Mouse (Mus musculus): ENCODE measurements around the gene Meis1. TPM values are rescaled to one million over a fixed set of nuclear protein-coding genes. Genes with fewer than 3 reads are reported as not detected.

The Meis1 gene
- total RNA-seq, 2 experiments from 2014 or later: 30.1 to 33.9 TPM

DNA sequence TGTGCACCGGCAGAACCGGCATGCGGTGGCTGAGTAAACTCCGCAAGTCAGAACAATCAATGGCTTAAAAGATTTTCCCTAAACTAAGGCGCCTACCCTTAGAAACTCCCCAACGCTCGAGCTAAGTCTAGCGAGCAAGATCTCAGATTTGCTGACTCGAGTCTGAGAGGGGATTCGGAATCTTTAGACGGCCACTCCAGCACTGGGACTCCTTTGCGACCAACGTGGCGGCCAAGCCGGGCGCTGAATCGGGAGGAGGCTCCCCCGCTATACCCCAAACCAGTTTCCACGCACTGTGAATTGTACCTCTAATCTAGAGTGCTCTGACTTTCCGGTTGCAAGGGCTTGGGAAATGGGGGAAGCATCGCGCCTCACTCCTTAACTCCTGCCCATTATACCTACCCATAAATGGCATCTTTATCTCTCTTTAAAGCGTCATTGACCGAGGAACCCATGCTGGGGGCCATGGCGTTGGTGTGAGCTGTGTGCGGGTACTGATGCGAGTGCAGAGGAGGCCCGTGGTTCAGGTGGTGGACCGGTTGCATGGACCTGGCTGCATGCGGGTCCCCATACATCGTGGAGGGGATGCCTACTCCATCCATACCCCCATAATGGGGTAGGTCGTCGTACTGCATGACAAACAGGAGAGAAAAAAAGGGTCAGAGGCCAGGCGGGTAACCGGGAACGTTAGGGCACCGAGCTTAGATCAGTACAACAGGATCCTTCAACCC, 2.9 kb downstream of the Meis1 start:
- peak; percentile 29 to 43 for DNase-seq
- intact Hi-C loops (cut with DNase I): loop anchor here (5.0 kb wide), 2 partner anchors 69 to 1329 kb away; no protein-coding TSS in a partner anchor

DNA sequence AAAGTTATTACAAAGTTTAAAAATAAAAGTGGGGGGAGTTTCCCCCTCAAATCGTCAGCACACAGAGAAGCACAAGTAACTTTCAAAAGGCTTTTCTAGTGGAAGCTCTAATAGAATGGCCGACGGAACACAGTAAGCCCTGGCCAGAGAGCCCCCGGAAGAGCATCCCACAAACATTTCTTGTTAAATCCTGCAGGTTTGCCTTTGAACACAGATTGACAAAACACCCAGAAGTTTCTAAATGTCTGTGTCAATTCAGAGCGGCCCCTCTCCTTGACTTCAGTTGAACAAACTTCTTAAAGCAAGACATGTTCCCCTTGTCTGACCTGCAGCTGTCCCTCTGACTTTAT, 3.4 kb downstream of the Meis1 start:
- no peak for DNase-seq
- intact Hi-C loops (cut with DNase I): loop anchor here (5.0 kb wide), 2 partner anchors 68 to 1328 kb away; no protein-coding TSS in a partner anchor

DNA sequence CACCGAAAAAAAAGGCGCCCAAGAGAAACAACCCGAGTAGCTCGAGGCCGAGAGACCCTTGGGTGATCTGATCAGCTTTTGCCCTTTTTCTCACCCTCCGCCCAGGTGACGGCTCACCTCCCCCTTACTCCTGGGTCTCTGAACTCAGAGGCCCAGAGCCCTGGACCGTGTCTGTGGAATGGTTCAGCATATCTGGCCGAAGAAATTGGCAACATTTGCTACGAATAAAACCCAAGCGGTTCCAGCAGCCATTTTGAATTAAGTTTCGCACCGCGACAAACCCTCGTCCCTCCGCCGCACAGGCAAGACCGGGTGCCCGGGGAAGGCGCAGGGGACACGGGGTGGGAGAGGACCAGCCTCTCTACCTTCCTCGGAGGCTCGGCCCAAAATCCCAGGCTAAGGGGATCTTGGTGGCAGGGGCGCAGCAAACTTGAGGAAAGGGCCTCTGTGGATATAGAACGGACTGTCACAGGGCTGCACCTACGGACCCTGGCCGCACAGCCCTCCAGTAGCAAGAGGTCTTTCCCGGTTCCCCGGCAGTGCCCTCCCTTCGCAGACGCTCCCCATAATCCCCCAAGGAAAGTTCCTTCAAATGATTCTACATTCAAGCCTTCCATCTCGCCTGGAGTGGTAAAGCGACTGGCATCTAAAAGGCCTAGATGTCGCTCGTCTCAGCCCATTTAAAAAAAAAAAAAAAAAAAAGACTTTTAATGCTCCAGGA, 4.2 kb downstream of the Meis1 start:
- intact Hi-C loops (cut with DNase I): loop anchor here (5.0 kb wide), 4 partner anchors 57 to 1327 kb away; no protein-coding TSS in a partner anchor
- peak; percentile 49 to 53 for DNase-seq

DNA sequence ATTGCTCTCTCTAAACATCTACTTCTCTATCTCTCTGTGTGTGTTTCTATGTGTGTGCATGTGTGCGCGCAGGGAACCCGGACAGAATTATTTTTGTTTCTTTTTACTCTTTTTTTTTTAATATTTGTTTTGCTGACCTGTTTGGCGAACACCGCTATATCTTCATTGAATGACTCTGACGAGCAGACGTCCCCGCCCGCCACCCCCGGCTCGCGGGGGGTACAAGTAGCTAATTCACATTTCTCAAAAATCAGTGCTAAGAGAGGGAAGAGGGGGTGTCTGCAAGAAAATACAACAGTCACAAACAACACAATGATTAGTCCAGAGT, 4.7 kb downstream of the Meis1 start:
- DNase-seq: peak; percentile 22 to 44
- intact Hi-C loops (cut with DNase I): loop anchor here (5.0 kb wide), 2 partner anchors 57 to 1002 kb away; no protein-coding TSS in a partner anchor

DNA sequence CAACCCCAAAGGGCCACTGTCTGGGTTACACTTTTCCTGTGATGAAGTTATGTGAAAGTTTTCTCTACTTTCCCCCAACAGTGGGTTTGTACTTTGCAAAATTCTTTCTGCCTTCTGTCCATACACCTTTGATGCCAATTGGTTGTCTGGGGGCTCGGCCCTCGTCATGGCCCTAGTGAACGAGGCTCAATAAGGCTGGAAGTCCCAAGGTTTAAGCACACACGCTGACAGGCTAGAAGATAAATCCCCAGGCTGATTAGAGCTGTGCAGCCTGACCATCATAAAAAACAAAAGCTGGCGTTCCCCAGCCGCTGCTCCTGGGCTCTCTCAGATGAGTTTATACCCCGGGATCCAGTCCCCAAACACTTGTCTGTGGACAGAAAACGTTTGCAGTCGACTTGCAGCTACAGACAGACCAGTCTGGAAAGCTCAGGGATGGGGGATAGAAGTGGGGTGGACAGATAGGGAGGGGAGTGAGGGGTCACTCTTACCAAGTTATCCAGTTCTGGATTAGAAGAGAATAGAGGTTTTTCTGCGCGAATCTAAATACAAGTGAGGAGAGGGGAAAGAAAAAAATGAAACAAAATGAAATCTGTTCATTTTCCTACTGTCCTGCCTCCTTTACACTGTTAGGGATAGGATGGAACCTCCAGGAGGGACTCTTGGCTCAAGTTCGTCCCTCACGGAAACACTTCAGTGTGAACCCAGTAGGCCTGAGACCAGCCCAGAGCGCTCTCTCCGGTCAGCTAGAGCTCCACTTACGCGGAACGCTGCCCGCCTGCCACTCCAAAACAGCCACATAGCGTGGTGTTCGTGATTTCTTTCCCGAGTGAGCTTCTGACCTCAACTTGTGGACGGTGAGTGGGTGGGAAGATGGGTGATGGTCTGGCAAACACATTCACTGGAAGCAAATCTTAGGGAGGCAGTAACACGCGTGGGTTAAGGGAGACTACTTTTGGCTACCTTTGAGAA, 5.4 kb downstream of the Meis1 start:
- intact Hi-C loops (cut with DNase I): loop anchor here (5.0 kb wide), 2 partner anchors 56 to 1001 kb away; no protein-coding TSS in a partner anchor
- DNase-seq: peak; percentile 53 to 60

DNA sequence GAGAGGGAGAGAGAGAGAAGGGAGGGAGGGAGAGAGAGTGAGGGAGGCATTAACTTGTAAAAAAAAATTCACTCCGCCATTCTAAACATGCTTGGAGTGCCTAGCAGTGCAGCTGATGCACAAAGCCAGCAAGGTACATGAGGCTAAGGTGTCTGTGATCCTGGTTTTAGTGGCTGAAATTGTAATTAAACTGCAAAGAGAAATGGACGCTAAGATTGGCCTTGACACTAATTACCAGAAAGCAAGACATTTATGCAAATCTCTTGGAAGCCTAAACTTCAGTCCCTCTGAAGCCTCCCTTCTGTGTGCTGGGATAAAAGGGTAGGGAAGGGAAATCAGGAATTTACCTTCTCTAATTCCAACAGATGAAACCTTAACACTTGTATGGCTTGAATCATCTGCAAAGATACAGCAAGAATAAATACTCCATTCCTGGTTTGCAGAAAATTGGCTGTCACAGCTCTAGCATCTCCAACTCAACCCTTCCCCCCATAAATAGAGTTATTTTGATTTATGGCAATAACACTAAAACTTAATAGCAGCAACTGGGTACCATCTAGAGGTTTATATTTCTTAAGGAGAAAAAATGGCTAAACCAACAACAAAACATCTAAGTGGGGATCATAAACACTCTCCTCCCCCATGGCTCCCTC, 6.2 kb downstream of the Meis1 start:
- intact Hi-C loops (cut with DNase I): loop anchor here (5.0 kb wide), 2 partner anchors 55 to 1000 kb away; no protein-coding TSS in a partner anchor
- DNase-seq: no peak

DNA sequence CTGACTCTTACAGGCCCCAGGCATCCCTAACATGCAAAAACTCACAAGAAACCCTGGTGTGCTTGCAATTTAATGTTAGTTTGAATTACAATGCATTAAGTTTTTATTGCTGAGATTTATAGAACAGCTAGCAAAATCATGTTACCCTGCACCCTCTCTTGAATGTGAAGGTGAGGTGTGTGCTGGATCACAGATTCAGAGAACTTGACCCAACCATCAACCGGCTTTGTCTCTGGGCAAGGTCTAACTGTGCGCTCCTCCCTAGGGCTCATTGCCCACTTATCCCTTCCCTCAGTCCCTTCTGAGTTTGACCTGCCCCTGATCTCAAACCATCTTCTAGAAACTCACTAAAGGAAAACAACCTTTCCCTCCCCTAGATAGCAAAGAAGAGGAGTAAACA, 6.8 kb downstream of the Meis1 start:
- intact Hi-C loops (cut with DNase I): loop anchor here (5.0 kb wide), 2 partner anchors 55 to 1000 kb away; no protein-coding TSS in a partner anchor
- no peak for DNase-seq

DNA sequence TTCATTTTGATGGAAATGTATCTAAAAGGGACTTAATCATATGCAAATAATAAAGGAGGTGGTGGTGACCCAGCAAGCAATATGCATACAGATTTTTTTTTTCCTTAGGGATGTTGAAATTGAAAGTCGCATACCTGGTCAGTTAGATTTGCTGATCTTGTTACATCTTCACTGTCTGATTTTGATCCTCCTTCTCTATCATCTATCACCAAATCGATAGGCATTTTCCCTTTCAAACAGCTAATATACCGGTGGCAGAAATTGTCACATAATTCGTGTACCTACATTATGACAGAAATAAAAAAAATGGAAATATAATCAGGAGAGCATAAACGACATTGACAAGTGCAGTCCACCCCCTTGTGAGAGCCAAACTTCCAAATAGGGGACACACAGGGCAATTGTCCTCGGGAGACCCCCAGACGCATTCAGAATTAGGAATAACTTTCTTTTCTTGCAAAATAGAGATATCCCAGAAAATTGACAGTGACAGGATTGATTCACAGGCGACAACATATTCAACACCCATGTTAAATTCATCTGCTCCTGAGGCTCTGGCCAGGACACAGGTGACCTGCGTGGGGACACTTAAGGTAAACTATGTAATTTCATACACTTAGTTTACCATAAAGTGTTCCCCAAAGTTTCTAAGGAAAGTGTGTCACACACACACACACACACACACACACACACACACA, 7.5 kb downstream of the Meis1 start:
- no peak for DNase-seq
- intact Hi-C loops (cut with DNase I): loop anchor here (5.0 kb wide), 2 partner anchors 54 to 999 kb away; no protein-coding TSS in a partner anchor

DNA sequence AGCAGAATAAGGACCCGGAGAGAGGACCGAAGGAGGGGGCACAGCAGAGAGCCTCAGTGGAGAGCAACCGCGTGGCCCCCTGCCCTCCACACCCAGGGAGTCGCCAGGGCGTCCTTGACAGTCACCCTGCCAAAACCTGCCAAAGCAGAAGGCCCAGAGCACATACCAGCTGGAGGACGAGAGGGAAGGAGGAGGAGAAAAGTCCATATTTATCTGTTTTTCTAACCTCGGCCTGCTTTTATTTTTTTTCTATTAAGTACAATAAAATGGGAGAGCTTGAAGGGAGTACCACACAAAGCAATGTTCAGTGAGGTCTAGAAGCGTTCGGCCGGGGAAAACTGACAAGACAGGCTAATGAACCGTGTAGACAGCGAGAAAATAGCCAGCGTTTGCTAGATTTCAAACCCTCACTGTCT, 8.4 kb downstream of the Meis1 start:
- intact Hi-C loops (cut with DNase I): loop anchor here (5.0 kb wide), 2 partner anchors 53 to 998 kb away; no protein-coding TSS in a partner anchor

DNA sequence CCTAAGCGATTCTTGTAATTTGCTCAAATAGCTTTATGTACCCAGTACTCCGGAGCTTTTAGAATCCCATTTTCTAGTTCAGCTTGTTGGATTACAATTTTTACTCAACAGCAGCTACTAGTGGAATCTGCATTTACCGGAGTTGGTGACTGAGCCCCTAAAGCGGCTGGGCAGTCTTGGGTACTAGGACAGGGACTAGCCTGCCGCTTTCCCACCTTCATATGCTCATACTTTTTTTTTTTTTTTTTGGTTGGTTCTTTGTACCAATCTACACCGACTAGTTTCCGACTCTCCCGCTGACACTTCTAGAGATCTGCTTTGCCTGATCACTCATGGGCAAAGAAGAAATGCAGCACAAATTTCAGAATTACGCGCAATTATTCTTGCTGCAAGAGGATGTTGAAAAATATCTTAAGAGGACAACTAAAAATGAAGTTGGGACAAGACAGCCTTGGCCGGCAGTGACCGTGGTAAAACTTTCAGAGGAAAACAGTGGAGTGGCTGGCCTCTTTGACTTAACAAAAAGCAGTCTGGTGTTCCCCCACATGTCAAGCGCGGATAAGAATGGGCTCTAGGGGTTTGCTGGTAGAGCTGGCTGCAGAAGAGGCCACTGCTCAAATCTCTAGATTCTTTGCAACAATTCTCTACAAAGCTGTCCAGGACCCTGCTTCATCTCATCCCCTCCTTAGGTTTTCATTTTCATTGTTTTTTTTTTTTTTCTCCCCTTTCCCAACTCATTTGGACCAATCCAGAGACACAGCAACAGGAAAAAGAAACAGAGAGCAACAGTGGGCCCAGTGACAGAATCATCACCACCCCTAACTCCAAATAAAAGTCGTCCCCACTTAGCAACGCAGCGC, 9.0 kb downstream of the Meis1 start:
- intact Hi-C loops (cut with DNase I): loop anchor here (5.0 kb wide), 2 partner anchors 52 to 997 kb away; no protein-coding TSS in a partner anchor
- DNase-seq: peak in 1 of 2 experiments; percentile 39

More for the DNA sequence above, 8.4 kb downstream of the Meis1 start:
- DNase-seq: peak; percentile 46 to 50

DNA sequence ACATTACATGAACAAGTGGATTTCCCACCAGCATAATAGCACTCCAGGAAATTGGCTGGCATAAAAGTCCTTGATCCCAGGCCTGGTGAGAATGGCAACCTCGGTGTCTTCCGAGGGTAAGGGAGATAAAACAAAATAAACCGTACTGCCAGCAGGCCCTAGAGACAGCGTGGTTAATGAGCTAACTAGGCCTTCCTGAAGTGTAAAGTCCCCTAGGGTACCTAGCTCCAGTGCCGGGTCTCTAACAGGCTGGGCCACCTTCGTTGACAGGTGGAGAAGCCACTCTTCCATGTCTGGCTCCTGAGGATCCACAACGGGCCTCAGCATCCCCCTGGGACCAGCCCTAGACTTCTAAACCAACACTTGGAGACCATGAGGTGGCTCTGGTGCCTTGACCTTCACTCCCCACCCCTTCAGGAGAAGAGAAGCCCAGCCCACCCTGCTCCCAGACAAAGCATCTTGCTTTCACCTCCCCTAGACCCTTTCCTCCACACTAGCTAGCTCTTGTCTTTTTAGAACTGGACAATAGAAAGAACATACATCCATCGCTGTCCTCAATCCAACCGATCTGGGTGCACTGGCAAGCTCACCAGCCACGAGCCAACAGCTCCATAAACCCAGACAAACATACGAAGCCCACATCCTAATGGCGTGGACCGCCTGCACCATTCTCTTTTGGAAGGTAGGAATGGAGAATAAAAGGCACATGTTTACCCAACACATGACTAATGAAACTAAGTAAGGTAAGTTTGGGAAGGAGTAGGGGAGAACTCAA, 10.0 kb downstream of the Meis1 start:
- DNase-seq: no peak
- intact Hi-C loops (cut with DNase I): no loop called here

DNA sequence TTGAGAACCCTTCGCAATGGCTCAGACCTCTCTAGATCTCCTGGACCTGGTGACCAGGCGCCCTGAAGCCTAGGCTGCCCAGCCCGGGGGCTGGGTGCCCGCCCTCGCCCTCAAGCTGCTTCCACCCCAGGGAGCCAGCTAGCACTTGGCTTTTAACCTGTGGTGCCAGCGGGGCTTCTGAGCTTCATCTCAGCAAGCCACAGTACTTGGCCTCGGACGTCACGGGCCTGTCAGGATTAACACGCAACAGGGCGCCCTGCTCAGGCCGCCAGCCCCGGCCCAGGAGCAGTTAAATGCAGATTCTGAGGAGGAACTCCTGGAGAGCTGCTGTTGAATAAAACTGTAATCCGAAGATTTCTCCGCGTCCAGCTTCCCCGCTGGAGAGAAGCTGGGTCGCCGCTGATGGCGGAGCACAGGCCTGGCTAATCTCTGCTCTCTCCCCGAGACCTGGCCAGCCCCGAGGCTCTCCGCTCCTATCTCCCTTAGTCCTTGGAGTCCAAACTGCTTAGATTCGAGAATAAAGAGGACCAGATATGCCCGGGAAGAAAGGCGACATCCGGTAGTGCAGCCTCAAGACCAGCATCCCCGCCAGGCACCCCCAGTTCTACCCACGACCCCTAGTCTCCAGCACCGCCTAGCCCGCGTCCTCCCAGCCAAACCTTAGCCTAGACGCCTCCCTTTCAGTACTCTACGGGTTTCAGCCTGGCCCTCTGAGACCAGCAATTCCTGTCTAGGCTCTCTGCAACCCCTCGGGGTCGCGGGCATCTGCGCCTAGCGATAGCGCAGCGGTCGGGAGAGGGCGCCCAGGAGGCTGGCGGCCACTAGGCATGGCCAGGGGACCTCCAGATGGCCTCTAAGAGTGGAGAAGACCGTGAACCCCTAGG, 11.0 kb downstream of the Meis1 start:
- intact Hi-C loops (cut with DNase I): no loop called here
- peak; percentile 48 to 66 for DNase-seq

DNA sequence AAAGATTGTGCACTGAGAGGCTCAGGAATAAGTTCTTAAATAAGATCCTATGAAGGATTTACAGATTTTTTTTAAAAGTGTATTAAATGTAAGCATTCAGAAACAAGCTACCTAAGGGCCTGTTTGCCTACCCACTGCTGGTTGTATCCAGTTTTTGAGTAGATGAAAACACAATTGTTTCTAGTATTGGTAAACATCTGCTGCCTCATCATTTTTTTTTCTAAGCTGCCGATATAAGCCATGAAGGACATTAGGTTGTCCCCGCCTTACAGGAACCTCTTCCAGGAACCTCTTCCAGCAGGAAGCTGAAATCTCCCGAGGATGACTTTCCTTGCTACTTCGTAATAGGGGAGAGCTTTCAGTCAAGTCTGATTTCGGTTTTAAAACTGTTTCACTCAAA, 11.7 kb downstream of the Meis1 start:
- intact Hi-C loops (cut with DNase I): no loop called here

DNA sequence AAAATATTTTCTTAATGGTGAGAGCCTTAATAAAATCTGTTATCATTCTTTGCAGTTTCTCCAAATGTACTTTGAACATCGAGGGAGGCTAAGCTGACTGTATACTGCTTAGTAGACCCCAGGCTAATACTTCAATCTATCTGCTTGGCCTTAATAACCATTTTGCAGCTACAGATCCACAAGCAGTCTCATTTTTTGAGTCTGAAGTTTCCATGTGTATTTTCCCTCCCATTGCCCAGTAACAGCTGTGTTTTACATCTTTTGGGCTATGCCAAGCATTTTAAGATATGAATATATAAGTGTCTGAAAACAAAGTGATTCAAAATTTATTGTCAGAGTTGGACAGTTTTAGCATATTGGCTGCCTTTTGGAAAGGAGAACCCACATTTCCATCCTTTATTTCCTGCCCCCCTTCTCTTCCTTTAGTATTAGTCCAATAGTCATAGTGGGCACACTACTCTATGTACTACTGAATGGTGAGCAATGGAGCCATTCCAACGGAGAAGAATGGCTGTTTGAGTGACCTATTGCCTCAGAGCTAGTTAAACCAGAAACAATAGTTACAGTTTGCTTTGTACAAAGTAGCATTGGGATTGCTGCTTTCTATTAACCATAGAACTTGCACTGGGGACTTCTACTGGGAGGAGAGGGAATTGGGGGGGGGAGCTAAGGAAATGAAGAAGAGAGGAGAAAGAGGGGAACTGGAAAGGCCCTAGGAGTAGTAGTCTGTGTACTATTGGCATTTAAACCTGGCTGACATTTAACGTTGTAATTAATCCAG, 12.7 kb downstream of the Meis1 start:
- intact Hi-C loops (cut with DNase I): no loop called here

More for the DNA sequence above, 11.7 kb downstream of the Meis1 start:
- no peak for DNase-seq

More for the DNA sequence above, 12.7 kb downstream of the Meis1 start:
- no peak for DNase-seq
